Mouse (Mus musculus): ENCODE results near the gene Gm7073. TPM values are rescaled to one million over a fixed set of nuclear protein-coding genes. Genes with fewer than 3 reads are reported as not detected.

Gene Gm7073
- polyA plus RNA-seq, 1 experiment from 2014 or later, result not detected

DNA sequence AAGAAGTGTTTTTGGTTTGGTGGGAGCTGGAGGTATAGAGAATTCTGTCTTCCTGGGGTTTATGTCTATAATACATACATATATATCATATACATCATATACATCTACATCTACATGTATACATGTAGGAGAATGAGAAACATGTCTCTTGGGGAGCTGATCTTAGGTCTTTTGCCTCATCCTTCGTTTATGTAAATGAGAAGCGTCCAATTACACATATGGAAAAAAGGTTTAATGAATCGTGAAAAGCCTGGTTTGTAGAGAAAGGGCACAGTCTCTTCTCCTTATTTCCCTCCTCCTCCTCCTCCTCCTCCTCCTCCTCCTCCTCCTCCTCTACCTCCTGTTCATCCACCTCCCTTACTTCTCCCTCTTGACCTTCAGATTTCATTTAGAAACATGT is 6.9 kb upstream of the Gm7073 start:
- Histone ChIP-seq H3K4me3 (ENCODE audit: low read depth, low read length) (no peak overlapping the region), H3K27me3 (ENCODE audit: control insufficient read depth, insufficient read depth, low read length) (no peaks in the 10 kb centered on the region), H3K9ac (ENCODE audit: low read length) (no peak overlapping the region), H3K9me3 (ENCODE audit: control insufficient read depth, low read length) (no peaks in the 10 kb centered on the region), H3K27ac (replicated peaks) (no peak overlapping the region), H3K4me2 (replicated peaks; ENCODE audit: low read depth) (no peak overlapping the region), H3K4me1 (replicated peaks; ENCODE audit: control insufficient read depth, insufficient read depth) (no peaks in the 10 kb centered on the region), H3K36me3 (ENCODE audit: control insufficient read depth, insufficient read depth, low read length) (no peaks in the 10 kb centered on the region)
- 64% methylated on average over 3 of the region's 3 CpGs for WGBS
- DNase-seq (ENCODE audit: low spot score), result no peak
- ATAC-seq (ENCODE audit: low FRiP score, low TSS enrichment), result no peak
- no peak for TF ChIP-seq CTCF (IDR thresholded peaks at IDR 0.05; ENCODE audit: low read depth)
- no peak for TF ChIP-seq EP300 (optimal IDR thresholded peaks at IDR 0.05)

DNA sequence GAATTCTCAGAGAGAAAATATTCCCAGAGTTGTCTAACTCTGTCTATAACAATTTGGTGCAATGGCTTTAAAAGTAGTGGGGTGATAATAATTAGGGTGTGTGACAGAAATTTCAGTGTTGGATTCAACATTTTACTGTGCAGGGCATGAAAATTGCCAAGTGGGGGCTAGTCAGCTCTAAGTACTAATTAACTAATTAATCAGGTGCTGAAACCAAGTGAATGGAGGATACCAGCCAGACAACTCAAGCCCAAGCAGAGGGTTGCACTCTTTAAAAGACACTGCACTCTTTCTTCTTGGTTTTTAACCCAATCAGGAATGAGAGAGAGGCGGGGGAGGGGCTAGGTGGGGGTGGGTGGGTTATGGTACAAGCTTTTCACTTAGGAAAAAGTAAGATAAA is 6.4 kb upstream of the Gm7073 start:
- no peak for ATAC-seq (ENCODE audit: low FRiP score, low TSS enrichment)
- no peak overlapping the region for H3K9ac ChIP-seq (ENCODE audit: low read length)
- WGBS, result 21% methylated on average over 1 of the region's 1 CpGs

DNA sequence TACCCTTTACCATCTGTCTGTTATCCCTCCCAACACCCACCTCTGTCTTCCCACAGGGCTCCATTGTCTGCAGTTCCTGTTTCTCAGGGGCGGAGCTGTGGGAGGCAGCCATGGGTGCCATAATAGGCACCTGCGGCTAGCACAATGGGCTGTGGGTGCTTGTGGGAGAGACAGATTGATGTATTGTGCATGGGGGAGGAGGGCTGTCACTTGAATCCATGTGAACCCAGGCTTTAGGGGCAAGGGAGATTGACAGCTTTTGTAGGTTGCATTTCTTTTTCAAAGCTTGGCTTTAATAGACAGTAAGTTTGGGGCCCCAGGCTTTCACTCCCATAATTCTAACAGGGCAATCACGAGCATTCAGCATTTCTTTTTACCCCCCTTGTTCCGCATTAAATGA is 5.0 kb upstream of the Gm7073 start:
- H3K36me3 ChIP-seq (ENCODE audit: control insufficient read depth, insufficient read depth, low read length), result no peaks in the 10 kb centered on the region
- 53% methylated on average over 4 of the region's 4 CpGs for WGBS
- H3K4me1 ChIP-seq (replicated peaks; ENCODE audit: control insufficient read depth, insufficient read depth), result no peaks in the 10 kb centered on the region
- no peaks in the 10 kb centered on the region for H3K9me3 ChIP-seq (ENCODE audit: control insufficient read depth, low read length)
- TF ChIP-seq CTCF (IDR thresholded peaks at IDR 0.05; ENCODE audit: low read depth) (no peak), EP300 (optimal IDR thresholded peaks at IDR 0.05) (no peak)
- H3K27me3 ChIP-seq (ENCODE audit: control insufficient read depth, insufficient read depth, low read length), result no peaks in the 10 kb centered on the region
- DNase-seq (ENCODE audit: low spot score) (no peak), ATAC-seq (ENCODE audit: low FRiP score, low TSS enrichment) (no peak)
- H3K27ac ChIP-seq (replicated peaks), result no peak overlapping the region
- no peak overlapping the region for H3K4me2 ChIP-seq (replicated peaks; ENCODE audit: low read depth)
- no peak overlapping the region for H3K9ac ChIP-seq (ENCODE audit: low read length)
- no peak overlapping the region for H3K4me3 ChIP-seq (ENCODE audit: low read depth, low read length)

More for the DNA sequence above, 6.4 kb upstream of the Gm7073 start:
- no peak overlapping the region for H3K27ac ChIP-seq (replicated peaks)
- no peaks in the 10 kb centered on the region for H3K4me1 ChIP-seq (replicated peaks; ENCODE audit: control insufficient read depth, insufficient read depth)
- no peaks in the 10 kb centered on the region for H3K9me3 ChIP-seq (ENCODE audit: control insufficient read depth, low read length)
- TF ChIP-seq CTCF (IDR thresholded peaks at IDR 0.05; ENCODE audit: low read depth) (no peak), EP300 (optimal IDR thresholded peaks at IDR 0.05) (no peak)
- H3K4me2 ChIP-seq (replicated peaks; ENCODE audit: low read depth), result no peak overlapping the region
- H3K36me3 ChIP-seq (ENCODE audit: control insufficient read depth, insufficient read depth, low read length), result no peaks in the 10 kb centered on the region
- H3K4me3 ChIP-seq (ENCODE audit: low read depth, low read length), result no peak overlapping the region
- no peak for DNase-seq (ENCODE audit: low spot score)
- no peaks in the 10 kb centered on the region for H3K27me3 ChIP-seq (ENCODE audit: control insufficient read depth, insufficient read depth, low read length)

DNA sequence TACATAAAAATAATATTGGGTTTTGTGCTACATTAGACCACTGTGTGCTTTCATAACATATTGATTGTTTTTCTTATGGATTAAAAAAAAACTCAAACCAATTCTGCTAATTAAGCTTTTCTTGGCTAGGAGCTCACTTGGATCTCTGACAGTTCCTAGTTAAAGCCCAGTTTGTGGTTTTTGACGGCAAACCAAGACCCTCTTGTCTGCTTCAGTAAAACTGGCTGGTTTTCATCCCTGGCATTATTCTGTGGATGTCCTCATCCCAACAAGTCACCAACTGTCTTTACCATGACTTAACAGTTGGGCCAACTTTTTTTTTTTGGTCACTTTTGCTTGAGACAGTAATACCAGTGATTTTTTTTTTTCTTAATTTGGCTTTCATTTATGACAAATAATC is 3.9 kb upstream of the Gm7073 start:
- H3K4me1 ChIP-seq (replicated peaks; ENCODE audit: control insufficient read depth, insufficient read depth), result no peaks in the 10 kb centered on the region
- 63% methylated on average over 1 of the region's 1 CpGs for WGBS
- no peak for ATAC-seq (ENCODE audit: low FRiP score, low TSS enrichment)
- H3K9ac ChIP-seq (ENCODE audit: low read length), result no peak overlapping the region
- no peaks in the 10 kb centered on the region for H3K27me3 ChIP-seq (ENCODE audit: control insufficient read depth, insufficient read depth, low read length)
- no peaks in the 10 kb centered on the region for H3K9me3 ChIP-seq (ENCODE audit: control insufficient read depth, low read length)
- no peak overlapping the region for H3K4me2 ChIP-seq (replicated peaks; ENCODE audit: low read depth)
- DNase-seq (ENCODE audit: low spot score), result no peak
- H3K36me3 ChIP-seq (ENCODE audit: control insufficient read depth, insufficient read depth, low read length), result no peaks in the 10 kb centered on the region
- no peak overlapping the region for H3K27ac ChIP-seq (replicated peaks)
- TF ChIP-seq EP300 (optimal IDR thresholded peaks at IDR 0.05), result no peak
- TF ChIP-seq CTCF (IDR thresholded peaks at IDR 0.05; ENCODE audit: low read depth), result no peak
- no peak overlapping the region for H3K4me3 ChIP-seq (ENCODE audit: low read depth, low read length)

DNA sequence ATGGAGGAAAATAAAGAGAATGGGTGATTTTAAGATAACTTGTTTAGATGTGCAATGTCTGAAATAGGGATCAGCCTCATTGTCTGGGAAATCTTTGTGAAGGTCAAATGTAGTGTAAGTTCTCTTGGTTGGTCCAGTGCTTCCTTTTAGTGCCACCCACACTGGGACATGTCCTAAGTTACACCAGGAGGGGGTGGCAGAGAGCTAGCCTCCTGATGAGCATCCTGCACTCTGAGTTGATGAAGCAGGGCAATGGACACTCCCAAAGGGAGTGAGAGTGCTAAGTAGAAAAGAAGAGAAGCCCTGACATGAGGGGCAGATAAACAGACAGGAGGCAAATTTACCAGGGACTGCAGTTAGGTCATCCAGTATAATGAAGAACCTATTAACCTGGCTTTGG is 35.1 kb downstream of the Gm7073 start:
- H3K4me1 ChIP-seq (replicated peaks; ENCODE audit: control insufficient read depth, insufficient read depth), result no peaks in the 10 kb centered on the region
- TF ChIP-seq CTCF (IDR thresholded peaks at IDR 0.05; ENCODE audit: low read depth) (peak; percentile 75), EP300 (optimal IDR thresholded peaks at IDR 0.05) (no peak)
- no peak overlapping the region for H3K4me3 ChIP-seq (ENCODE audit: low read depth, low read length)
- no peaks in the 10 kb centered on the region for H3K9me3 ChIP-seq (ENCODE audit: control insufficient read depth, low read length)
- no peaks in the 10 kb centered on the region for H3K27me3 ChIP-seq (ENCODE audit: control insufficient read depth, insufficient read depth, low read length)
- H3K36me3 ChIP-seq (ENCODE audit: control insufficient read depth, insufficient read depth, low read length), result no peaks in the 10 kb centered on the region
- DNase-seq (ENCODE audit: low spot score), result peak; percentile 26
- no peak overlapping the region for H3K4me2 ChIP-seq (replicated peaks; ENCODE audit: low read depth)
- no peak overlapping the region for H3K9ac ChIP-seq (ENCODE audit: low read length)
- no peak for ATAC-seq (ENCODE audit: low FRiP score, low TSS enrichment)
- H3K27ac ChIP-seq (replicated peaks), result no peak overlapping the region

DNA sequence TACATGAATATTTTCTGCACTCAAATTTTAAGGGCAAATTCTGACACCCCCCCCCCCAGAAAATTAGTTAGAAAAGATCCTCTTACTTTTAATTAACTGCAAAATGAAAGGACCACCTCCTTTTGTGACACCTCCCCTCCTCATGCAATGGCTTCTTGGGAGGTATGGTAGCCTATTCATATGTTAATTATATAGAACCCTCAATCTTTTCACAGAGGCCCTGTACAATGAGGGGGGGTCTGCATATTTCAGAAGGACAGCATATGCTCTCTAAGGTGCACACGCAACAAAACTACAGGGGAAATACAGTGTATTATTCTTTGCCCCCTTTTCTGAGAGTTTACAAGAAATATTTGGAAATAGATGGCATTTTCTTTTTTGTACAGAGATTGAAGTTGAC is 41.3 kb downstream of the Gm7073 start:
- Histone ChIP-seq H3K27ac (replicated peaks) (no peak overlapping the region), H3K27me3 (ENCODE audit: control insufficient read depth, insufficient read depth, low read length) (no peaks in the 10 kb centered on the region), H3K4me2 (replicated peaks; ENCODE audit: low read depth) (no peak overlapping the region), H3K4me1 (replicated peaks; ENCODE audit: control insufficient read depth, insufficient read depth) (no peaks in the 10 kb centered on the region), H3K36me3 (ENCODE audit: control insufficient read depth, insufficient read depth, low read length) (no peaks in the 10 kb centered on the region), H3K9ac (ENCODE audit: low read length) (no peak overlapping the region), H3K4me3 (ENCODE audit: low read depth, low read length) (no peak overlapping the region), H3K9me3 (ENCODE audit: control insufficient read depth, low read length) (no peaks in the 10 kb centered on the region)
- 69% methylated on average over 1 of the region's 1 CpGs for WGBS
- ATAC-seq (ENCODE audit: low FRiP score, low TSS enrichment) (no peak), DNase-seq (ENCODE audit: low spot score) (no peak)
- no peak for TF ChIP-seq EP300 (optimal IDR thresholded peaks at IDR 0.05)
- TF ChIP-seq CTCF (IDR thresholded peaks at IDR 0.05; ENCODE audit: low read depth), result no peak
